Mouse (Mus musculus) embryonic facial prominence, embryonic 13.5 days (tissue): ENCODE data around the gene Ap4b1. TPM values are rescaled to one million over a fixed set of nuclear protein-coding genes. Genes with fewer than 3 reads are reported as not detected.
"Not testable (repeated sequence)": the region's sequence is repeated elsewhere in the genome, so short reads cannot be mapped to it uniquely, and the experiment has no call there.

Source experiments
- ATAC-seq: fragments of 200-750 bp; cut with Nextera tagmentation; 2 replicates; pipeline ENCODE4 v1.8.0; 2017; ENCODE audit warnings: low read depth; ENCODE audit not compliant: insufficient number of reproducible peaks, insufficient read depth, low FRiP score, low TSS enrichment
- H3K27ac ChIP-seq: fragments of 300-500 bp; sonication (generic); 2 replicates; pipeline ENCODE4 v1.5.1; 2015; ENCODE audit warnings: moderate library complexity, mild to moderate bottlenecking, inconsistent platforms
- H3K27me3 ChIP-seq: fragments of 300-500 bp; sonication (generic); 2 replicates; pipeline ENCODE4 v1.6.1; 2015; ENCODE audit warnings: mild to moderate bottlenecking, inconsistent platforms
- H3K36me3 ChIP-seq: fragments of 300-500 bp; sonication (generic); 2 replicates; pipeline ENCODE4 v1.6.1; 2015; ENCODE audit warnings: mild to moderate bottlenecking, inconsistent platforms
- H3K4me1 ChIP-seq: fragments of 300-500 bp; sonication (generic); 2 replicates; pipeline ENCODE4 v1.6.1; 2015; ENCODE audit warnings: inconsistent platforms
- H3K4me2 ChIP-seq: fragments of 300-500 bp; sonication (generic); 2 replicates; pipeline ENCODE4 v1.6.1; 2015; ENCODE audit warnings: moderate library complexity, mild to moderate bottlenecking, inconsistent platforms
- H3K4me3 ChIP-seq: fragments of 300-500 bp; sonication (generic); 2 replicates; pipeline ENCODE4 v1.5.1; 2015; ENCODE audit warnings: mild to moderate bottlenecking, inconsistent platforms
- H3K9ac ChIP-seq: fragments of 300-500 bp; sonication (generic); 2 replicates; pipeline ENCODE4 v1.6.1; 2015; ENCODE audit warnings: mild to moderate bottlenecking, inconsistent platforms
- H3K9me3 ChIP-seq: fragments of 300-500 bp; sonication (generic); 2 replicates; pipeline ENCODE4 v1.6.1; 2016; ENCODE audit warnings: inconsistent platforms
- WGBS: fragments of 180-500 bp; shearing (Covaris S2); methylation state at CpG from one replicate; pipeline ENCODE4 v1.1.7; 2015; ENCODE audit warnings: mixed read lengths; 5-methylcytosine and 5-hydroxymethylcytosine counted together
- polyA plus RNA-seq: library from polyadenylated mRNA; unstranded; fragments of >200 nt; fragmentation: Nextera tagmentation; extraction: Ambion mirVana; gene quantifications from 2 replicates; pipeline ENCODE4 v1.2.1, GENCODE M21; 2015

The Ap4b1 gene
- polyA plus RNA-seq, 1 experiment from 2014 or later: 19.6 TPM

DNA sequence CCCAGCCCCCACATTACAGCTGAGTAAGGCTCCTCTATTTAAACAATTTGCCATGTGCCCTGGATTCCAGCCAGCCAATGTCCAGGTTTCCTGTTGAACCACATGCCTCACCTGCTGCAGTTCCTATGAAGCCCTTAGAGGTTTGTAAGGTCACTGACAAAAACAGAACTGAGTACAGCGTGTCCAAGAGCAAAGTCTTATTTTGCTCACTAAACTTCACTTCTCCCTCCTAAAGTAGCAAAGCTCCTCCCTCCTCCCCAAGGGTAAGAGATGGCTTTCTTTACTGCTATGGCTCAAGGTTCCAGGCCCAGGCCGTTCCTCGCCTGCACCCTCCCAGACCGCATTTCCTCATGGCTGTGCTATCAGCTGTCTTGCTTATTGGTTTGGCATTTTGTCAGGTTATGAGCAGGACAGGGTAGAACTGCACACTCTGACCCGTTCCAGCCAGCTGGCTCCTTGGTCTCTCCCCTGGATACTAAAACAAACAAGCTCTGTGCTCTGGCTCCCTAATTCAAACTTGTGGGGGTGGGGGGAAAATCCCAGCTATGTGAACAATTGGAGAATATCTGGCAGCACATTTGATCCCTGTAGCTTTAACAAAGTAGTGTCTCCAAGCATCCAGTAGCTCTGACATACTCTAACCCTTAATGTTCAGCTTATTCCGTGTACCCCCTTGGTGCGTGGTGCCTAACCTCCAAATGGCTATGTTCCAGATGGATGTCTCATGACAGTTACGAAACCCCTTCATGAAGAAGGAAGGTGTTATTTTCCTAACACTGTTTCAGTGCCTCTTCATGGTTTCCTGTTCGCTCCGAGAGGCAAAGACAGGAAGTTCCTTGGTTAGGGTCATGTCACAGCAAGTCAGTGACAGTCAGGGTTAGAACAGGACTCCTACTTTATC is 7.4 kb upstream of the Ap4b1 start:
- no peak for ATAC-seq
- Histone ChIP-seq H3K4me2 (no peak overlapping the region; the same call in 1 of the 2 replicates), H3K27me3 (no peaks in the 10 kb centered on the region), H3K36me3 (peaks cover 41% of the 10 kb centered on the region), H3K27ac (0 out of 2 replicates have a peak overlapping the region, but pooled peaks have one; percentile 5), H3K9me3 (no peaks in the 10 kb centered on the region), H3K4me1 (no peaks in the 10 kb centered on the region), H3K9ac (no peak overlapping the region; the same call in 1 of the 2 replicates), H3K4me3 (no peak overlapping the region)
- 73% methylated on average over 10 of the region's 10 CpGs for WGBS

DNA sequence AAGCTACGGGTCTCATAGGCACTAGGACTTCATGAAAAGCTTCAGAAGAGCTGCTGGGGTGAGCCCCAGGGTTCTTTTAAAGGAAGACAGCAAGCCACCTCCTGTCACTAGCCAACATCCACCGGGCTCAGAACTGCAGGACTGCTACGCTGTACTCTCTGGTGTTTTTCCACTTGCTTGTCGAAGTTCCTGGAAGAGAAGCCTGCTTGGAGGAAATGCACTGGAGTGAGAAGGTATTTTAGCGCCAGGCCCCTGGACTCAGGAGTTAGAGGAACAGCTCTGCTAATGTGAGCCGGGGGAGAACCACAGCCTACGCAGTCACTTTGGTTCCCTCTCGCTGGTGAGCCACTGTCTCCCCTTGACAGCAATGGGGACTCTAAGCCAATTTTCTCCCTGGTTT is 6.5 kb upstream of the Ap4b1 start:
- Histone ChIP-seq H3K9me3 (no peaks in the 10 kb centered on the region), H3K4me1 (peaks cover 1% of the 10 kb centered on the region), H3K4me2 (no peak overlapping the region), H3K36me3 (peaks cover 45% of the 10 kb centered on the region), H3K4me3 (no peak overlapping the region), H3K27ac (no peak overlapping the region), H3K9ac (no peak overlapping the region), H3K27me3 (no peaks in the 10 kb centered on the region)
- no peak for ATAC-seq
- 91% methylated on average over 8 of the region's 8 CpGs for WGBS

DNA sequence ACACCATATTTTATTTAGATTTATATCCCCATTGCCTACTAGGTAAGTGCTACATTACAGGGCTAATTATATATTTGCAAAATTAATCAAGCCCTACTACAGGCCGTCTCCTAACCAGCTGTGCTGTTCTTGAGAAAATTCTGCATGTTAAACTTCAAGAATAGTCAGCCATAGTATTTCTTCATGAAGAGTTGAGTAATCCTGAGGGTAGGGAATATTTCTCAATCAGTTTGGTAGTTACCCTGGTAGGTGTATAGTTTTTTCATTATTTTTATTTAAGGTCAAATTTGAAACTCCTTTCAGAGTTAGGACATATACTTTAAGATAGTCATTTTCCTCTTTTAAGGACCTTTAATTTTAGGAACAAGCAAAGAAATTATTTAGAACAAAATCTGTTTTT is 3.6 kb upstream of the Ap4b1 start:
- ATAC-seq: no peak
- no peak overlapping the region for H3K9ac ChIP-seq
- H3K4me1 ChIP-seq: peaks cover 9% of the 10 kb centered on the region
- no peak overlapping the region for H3K4me3 ChIP-seq
- no peaks in the 10 kb centered on the region for H3K27me3 ChIP-seq
- H3K27ac ChIP-seq: no peak overlapping the region
- H3K4me2 ChIP-seq: no peak overlapping the region
- H3K36me3 ChIP-seq: peaks cover 45% of the 10 kb centered on the region
- WGBS: 90% methylated on average over 1 of the region's 1 CpGs
- H3K9me3 ChIP-seq: no peaks in the 10 kb centered on the region

DNA sequence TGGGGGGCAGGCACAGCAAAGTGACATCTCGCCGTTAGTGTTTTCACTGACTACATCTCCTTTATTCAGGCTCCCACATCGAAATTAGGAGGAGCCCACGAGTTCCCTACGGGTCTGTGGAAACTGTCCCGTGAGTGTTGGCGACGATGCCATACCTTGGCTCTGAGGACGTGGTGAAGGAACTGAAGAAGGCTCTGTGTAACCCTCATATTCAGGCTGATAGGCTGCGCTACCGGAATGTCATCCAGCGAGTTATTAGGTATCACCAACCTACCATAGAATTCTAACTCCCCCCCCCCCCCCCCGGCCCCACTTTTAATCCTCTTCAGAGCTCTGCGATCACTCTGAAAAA is 455 bp downstream of the Ap4b1 start:
- H3K36me3 ChIP-seq: peaks cover 34% of the 10 kb centered on the region
- peaks cover 9% of the 10 kb centered on the region for H3K4me1 ChIP-seq
- H3K4me2 ChIP-seq: peak overlapping the region; percentile 74
- peak overlapping the region; percentile 91 for H3K9ac ChIP-seq
- peak overlapping the region; percentile 78 for H3K4me3 ChIP-seq
- peak; percentile 53; the same call in 1 of the 2 replicates for ATAC-seq
- H3K27ac ChIP-seq: peak overlapping the region; percentile 88
- no peaks in the 10 kb centered on the region for H3K9me3 ChIP-seq
- H3K27me3 ChIP-seq: no peaks in the 10 kb centered on the region
- 3% methylated on average over 14 of the region's 14 CpGs for WGBS

DNA sequence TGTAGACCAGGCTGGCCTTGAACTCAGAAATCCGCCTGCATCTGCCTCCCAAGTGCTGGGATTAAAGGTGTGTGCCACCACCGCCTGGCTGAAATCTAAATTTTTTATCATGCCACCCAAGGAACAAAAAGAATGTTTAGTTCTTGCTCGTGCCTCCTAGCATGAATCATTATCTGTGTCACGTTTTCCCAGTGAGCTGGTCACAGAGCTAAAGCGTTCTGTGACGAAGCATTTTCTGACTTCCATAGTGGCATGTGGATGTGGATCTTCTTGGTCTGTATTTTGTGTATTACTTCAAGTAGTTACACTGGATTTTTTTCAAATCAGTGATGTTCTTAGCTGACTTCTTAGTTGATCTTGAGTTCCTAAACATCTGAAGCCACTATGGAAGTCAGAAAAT is 1.6 kb downstream of the Ap4b1 start:
- peaks cover 40% of the 10 kb centered on the region for H3K36me3 ChIP-seq
- no peak overlapping the region for H3K4me2 ChIP-seq
- H3K9ac ChIP-seq: no peak overlapping the region
- WGBS: 89% methylated on average over 6 of the region's 6 CpGs
- ATAC-seq: no peak
- no peaks in the 10 kb centered on the region for H3K9me3 ChIP-seq
- H3K27ac ChIP-seq: no peak overlapping the region
- peaks cover 9% of the 10 kb centered on the region for H3K4me1 ChIP-seq
- no peaks in the 10 kb centered on the region for H3K27me3 ChIP-seq
- H3K4me3 ChIP-seq: no peak overlapping the region

DNA sequence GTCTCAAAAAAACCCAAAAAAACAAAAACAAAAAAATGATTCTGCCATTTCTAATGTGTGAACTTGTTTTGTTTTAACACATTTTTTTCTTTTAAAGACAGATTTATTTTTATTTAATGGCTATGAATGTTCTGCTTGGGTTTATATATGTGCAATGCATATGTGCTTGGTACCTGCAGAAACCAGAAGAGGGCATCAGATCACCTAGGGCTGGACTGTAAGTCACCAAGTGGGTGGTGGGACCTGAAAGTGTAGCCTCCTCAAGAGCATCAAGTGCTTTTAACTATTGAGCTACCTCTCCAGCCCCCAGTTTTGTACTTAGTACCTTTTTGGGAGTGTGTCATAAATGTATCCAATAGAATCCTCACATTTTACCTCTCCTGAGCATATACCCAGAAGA is 18.2 kb downstream of the Ap4b1 start:
- no peaks in the 10 kb centered on the region for H3K27me3 ChIP-seq
- H3K27ac ChIP-seq: no peak overlapping the region
- H3K4me1 ChIP-seq: no peaks in the 10 kb centered on the region
- H3K9me3 ChIP-seq: no peaks in the 10 kb centered on the region
- H3K36me3 ChIP-seq: peaks cover 6% of the 10 kb centered on the region
- no peak overlapping the region for H3K9ac ChIP-seq
- H3K4me3 ChIP-seq: no peak overlapping the region
- no peak for ATAC-seq
- H3K4me2 ChIP-seq: no peak overlapping the region

DNA sequence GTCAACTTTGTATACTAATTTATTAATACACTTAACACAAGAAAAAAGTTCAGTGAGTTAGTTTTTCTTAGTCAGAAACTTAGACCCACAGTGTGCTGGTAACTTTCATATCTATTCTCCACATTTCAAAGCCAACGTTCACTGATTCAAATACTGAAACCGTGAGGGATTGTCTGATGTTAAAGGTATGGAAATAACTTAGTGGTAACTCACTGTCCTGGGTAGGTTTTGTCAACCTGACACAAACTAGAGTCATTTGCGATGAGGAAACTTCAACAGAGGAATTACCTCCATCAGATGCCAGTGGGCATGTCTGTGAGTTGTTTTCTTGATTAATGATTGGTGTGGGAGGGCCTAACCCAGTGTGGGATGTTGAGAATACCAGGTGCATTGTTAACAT is 19.7 kb downstream of the Ap4b1 start:
- H3K4me2 ChIP-seq: no peak overlapping the region
- H3K9me3 ChIP-seq: no peaks in the 10 kb centered on the region

DNA sequence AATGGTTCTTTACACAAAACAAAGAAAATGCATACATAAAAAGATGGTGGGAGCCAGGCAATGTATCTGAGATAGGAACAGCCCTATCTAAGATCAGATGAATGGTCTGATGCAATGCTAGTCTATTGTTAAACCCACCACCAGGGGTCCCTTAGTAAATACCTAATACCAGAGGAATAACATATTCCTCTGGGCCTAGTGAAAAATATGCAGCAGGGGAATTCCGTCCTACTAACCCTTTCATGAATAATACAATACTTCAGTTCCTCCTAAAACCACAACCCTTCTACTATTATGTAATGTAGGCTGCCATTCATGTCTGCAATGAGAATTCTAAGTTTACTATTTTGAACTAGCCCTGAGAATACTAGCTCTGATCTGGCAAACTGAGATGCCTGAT is 21.4 kb downstream of the Ap4b1 start:
- not testable (repeated sequence) for H3K4me2 ChIP-seq, H3K4me1 ChIP-seq, H3K4me3 ChIP-seq, H3K9ac ChIP-seq, H3K27ac ChIP-seq, ATAC-seq, H3K36me3 ChIP-seq, H3K27me3 ChIP-seq, H3K9me3 ChIP-seq
- WGBS: 36% methylated on average over 1 of the region's 1 CpGs

More for the DNA sequence above, 19.7 kb downstream of the Ap4b1 start:
- Histone ChIP-seq H3K4me3 (no peak overlapping the region), H3K4me1 (no peaks in the 10 kb centered on the region), H3K9ac (no peak overlapping the region), H3K27ac (no peak overlapping the region), H3K36me3 (no peaks in the 10 kb centered on the region), H3K27me3 (no peaks in the 10 kb centered on the region)
- WGBS: 81% methylated on average over 3 of the region's 3 CpGs
- ATAC-seq: no peak

DNA sequence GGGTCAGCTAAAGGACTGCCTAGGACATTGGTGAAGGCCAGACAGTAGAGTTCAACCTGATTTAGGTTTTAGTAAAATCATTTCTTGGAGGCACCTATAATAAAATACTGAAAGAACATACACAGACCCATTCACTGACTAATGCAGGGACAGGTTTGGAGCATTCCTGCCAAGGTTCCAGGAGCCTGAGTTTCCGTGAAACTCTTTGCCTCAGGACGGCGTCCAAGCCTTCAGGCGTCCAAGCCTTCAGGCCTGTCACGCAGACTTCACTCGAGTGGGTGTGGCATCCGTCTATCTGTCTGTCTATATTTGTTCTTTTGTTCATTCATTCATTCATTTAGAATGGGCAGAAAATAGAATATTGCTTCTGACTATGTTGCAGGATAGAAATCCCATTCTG is 21.8 kb downstream of the Ap4b1 start:
- WGBS: 72% methylated on average over 7 of the region's 7 CpGs
- H3K4me2 ChIP-seq: no peak overlapping the region
- H3K27me3 ChIP-seq: no peaks in the 10 kb centered on the region
- no peak for ATAC-seq
- H3K4me3 ChIP-seq: no peak overlapping the region
- H3K27ac ChIP-seq: no peak overlapping the region
- H3K36me3 ChIP-seq: no peaks in the 10 kb centered on the region
- H3K9me3 ChIP-seq: no peaks in the 10 kb centered on the region
- H3K4me1 ChIP-seq: 0 out of 2 replicates have a peak, but pooled peaks cover 4% of the 10 kb centered on the region
- no peak overlapping the region for H3K9ac ChIP-seq

DNA sequence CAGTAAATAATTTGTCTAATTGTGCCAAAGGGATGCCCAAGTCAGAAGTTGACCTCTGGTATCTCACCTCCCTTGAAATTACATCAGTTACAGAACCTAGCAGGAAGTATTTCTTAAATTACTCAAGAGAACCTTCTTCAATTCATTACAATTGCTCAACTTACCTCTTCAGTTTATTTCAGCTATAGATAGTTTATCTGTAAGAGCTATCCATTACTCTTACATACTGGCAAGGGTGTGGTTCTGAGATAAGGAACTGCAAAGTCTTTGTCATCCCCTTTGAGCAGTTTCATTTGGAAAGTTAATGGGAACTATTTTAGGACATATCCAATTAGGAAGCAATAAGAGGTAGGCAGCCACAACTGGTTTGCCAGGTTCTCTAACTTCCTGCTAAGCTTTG is 23.1 kb downstream of the Ap4b1 start, which contains the start of gene Bcl2l15:
Bcl2l15 (plus strand) TSS at position 176 of the 400 bp plus-strand sequence.
- ATAC-seq: no peak
- H3K4me1 ChIP-seq: 0 out of 2 replicates have a peak, but pooled peaks cover 4% of the 10 kb centered on the region
- H3K27me3 ChIP-seq: no peaks in the 10 kb centered on the region
- no peak within 1 kb of the TSS for H3K27ac ChIP-seq
- no peaks in the 10 kb centered on the region for H3K36me3 ChIP-seq
- no peak within 1 kb of the TSS for H3K4me3 ChIP-seq
- no peaks in the 10 kb centered on the region for H3K9me3 ChIP-seq
- no peak within 1 kb of the TSS for H3K4me2 ChIP-seq
- H3K9ac ChIP-seq: no peak within 1 kb of the TSS

DNA sequence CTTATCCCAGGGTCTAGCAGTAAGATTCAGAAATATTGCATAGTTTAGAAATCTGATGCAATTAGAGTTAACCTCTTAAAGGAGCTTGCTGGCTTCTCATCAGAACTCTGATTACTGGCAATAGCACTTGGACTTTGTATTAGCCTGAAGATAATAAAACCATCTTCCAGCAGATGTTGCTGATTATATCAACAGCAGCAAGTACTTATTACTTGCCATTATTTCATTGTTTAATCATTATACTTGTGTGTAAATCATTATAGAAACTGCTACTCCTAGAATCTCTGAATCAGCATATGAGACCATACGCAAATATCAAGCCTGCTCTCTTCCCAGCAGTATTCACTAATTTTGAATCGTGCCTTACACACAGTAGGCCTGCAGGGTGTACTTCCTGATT is 24.7 kb downstream of the Ap4b1 start:
- Histone ChIP-seq H3K4me3 (no peak overlapping the region), H3K4me1 (0 out of 2 replicates have a peak, but pooled peaks cover 4% of the 10 kb centered on the region), H3K36me3 (no peaks in the 10 kb centered on the region), H3K4me2 (no peak overlapping the region), H3K9me3 (no peaks in the 10 kb centered on the region), H3K9ac (no peak overlapping the region), H3K27ac (no peak overlapping the region), H3K27me3 (no peaks in the 10 kb centered on the region)
- 80% methylated on average over 2 of the region's 2 CpGs for WGBS
- ATAC-seq: no peak

DNA sequence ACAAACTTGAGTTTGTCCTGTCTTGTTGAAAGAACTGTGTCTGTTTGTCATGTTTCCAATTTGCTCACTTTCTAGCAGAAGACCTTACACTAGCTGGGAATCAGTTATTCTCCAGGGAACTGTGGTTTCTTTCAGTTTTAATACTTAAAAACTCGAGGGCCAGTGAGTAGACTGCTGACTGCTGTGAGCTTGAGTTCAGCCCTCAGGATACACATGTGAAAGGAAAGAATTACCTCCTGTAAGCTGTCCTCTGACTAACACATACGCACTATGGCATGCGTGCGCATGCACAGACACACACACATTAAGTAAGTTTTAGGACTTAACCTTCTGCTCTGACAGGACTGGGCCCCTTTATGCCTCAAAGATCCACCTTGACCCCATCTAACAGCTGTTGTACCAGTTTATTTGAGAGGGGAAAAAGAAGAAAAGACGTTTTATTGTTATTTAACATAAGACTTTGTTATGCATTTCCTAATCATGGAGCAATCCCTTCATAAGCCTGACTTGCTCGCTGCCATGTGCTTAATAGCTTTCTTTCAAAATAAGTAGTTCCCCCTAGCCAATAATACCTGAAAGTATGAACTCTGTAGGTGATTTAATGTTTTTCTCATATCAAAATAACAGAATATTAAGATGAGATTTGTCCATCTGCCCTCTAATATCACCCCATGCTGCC is 26.1 kb downstream of the Ap4b1 start:
- Histone ChIP-seq H3K4me1 (0 out of 2 replicates have a peak, but pooled peaks cover 4% of the 10 kb centered on the region), H3K9ac (no peak overlapping the region), H3K4me3 (no peak overlapping the region), H3K36me3 (no peaks in the 10 kb centered on the region), H3K27me3 (no peaks in the 10 kb centered on the region), H3K4me2 (no peak overlapping the region), H3K27ac (no peak overlapping the region), H3K9me3 (no peaks in the 10 kb centered on the region)
- WGBS: 58% methylated on average over 6 of the region's 6 CpGs
- no peak for ATAC-seq
